Mouse (Mus musculus) left cerebral cortex, adult 11 months (tissue): ENCODE results near the gene Slitrk3.
"Not testable (repeated sequence)": the region's sequence is repeated elsewhere in the genome, so short reads cannot be mapped to it uniquely, and the experiment has no call there.

Experiments used
- DNase-seq: peaks from one replicate; pipeline ENCODE4 v3.0.0; 2022; ENCODE audit warnings: low spot score

Gene Slitrk3

GRCm38 (mm10) chr3:73057197-73057811 lies at the start of gene Slitrk3:
Gene Slitrk3 (minus strand): TSS chr3:73057803.
- no peak for DNase-seq

GRCm38 (mm10) chr3:73094445-73094844 lies 36.8 kb upstream of the Slitrk3 start:
- not testable (repeated sequence) for DNase-seq

GRCm38 (mm10) chr3:73084620-73085019 lies 27.0 kb upstream of the Slitrk3 start:
- DNase-seq = no peak

- no peak for DNase-seq
Observed at GRCm38 (mm10) chr3:73065823-73066755, 8.5 kb upstream of the Slitrk3 start.

GRCm38 (mm10) chr3:73058190-73058589 lies 587 bp upstream of the Slitrk3 start:
- no peak for DNase-seq

GRCm38 (mm10) chr3:73056492-73057196 lies 959 bp downstream of the Slitrk3 start:
- DNase-seq = no peak

GRCm38 (mm10) chr3:73056044-73056438 lies 1.6 kb downstream of the Slitrk3 start:
- DNase-seq = no peak

GRCm38 (mm10) chr3:73055399-73056043 lies 2.1 kb downstream of the Slitrk3 start:
- DNase-seq = no peak

- no peak for DNase-seq
Observed at GRCm38 (mm10) chr3:73053451-73053931, 4.1 kb downstream of the Slitrk3 start.

GRCm38 (mm10) chr3:73046248-73046647 lies 11.4 kb downstream of the Slitrk3 start:
- no peak for DNase-seq

- no peak for DNase-seq
Observed at GRCm38 (mm10) chr3:73042256-73042655, 15.3 kb downstream of the Slitrk3 start.

GRCm38 (mm10) chr3:73006045-73006444 lies 51.6 kb downstream of the Slitrk3 start:
- DNase-seq = no peak

GRCm38 (mm10) chr3:73002933-73003696 lies 54.5 kb downstream of the Slitrk3 start:
- no peak for DNase-seq

- DNase-seq = no peak
Observed at GRCm38 (mm10) chr3:72997517-72997916, 60.1 kb downstream of the Slitrk3 start.
